Mouse (Mus musculus) urinary bladder, adult 18-20 months (tissue): ENCODE data around the gene Atp2c2.

ENCODE experiments used
- DNase-seq, 2 experiments: peaks; one replicate each; pipeline ENCODE4 v3.0.0; 2022; ENCODE audit warnings: low spot score in 2 of 2, mixed read lengths in 2 of 2

The Atp2c2 gene

DNA sequence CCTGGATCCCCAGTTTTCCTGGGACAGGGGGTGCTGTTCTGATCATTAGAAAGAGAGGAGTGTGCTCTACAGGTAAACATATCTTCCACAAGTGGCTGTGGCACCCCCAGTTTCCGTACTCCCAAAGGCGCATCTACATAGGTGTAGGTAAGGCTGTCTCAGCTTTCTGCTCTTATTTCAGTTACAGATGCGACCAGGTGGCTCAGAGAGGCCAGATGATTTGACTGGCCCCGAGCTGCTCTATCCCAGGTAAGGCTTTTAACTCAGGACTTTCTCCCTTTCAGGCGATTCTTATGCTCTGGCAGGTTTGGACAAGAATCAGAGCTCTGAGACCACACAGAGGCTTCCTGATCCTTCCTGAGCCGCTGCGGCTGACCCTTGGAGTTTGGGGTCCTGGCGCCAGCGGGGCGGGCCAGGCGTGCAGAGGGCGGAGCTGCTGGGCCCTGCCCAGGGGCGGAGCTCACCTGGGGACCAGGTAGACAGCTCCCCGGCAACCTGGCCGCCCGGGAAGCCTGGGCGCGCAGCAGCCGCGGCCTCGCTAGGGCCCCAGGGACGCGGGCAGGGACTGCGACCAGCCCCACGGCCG, at the start of gene Atp2c2:
TSS of gene Atp2c2 (plus strand) at position 461 of the 586 bp plus-strand sequence.
- peak in 1 of 2 experiments; percentile 70 for DNase-seq

DNA sequence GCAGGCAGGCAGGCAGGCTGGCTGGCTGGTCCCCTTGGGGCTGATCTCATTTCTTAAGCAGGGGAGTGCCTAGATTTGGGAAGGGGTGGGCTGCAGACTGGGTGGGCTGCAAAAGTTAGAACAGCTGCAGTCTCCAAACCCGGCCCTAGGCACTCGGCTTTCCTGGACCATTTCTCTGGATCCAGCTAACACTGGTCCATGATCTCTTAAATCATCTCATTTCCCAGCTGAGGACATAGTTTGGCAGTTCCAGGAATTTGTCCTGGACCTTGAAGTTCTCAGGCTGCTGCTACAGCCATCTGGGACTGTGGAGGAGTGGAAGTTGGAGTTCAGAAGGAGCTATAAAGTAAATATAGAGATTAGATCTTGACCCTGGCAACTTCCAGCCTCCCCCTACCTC, 48.5 kb upstream of the Atp2c2 start:
- no peak for DNase-seq

DNA sequence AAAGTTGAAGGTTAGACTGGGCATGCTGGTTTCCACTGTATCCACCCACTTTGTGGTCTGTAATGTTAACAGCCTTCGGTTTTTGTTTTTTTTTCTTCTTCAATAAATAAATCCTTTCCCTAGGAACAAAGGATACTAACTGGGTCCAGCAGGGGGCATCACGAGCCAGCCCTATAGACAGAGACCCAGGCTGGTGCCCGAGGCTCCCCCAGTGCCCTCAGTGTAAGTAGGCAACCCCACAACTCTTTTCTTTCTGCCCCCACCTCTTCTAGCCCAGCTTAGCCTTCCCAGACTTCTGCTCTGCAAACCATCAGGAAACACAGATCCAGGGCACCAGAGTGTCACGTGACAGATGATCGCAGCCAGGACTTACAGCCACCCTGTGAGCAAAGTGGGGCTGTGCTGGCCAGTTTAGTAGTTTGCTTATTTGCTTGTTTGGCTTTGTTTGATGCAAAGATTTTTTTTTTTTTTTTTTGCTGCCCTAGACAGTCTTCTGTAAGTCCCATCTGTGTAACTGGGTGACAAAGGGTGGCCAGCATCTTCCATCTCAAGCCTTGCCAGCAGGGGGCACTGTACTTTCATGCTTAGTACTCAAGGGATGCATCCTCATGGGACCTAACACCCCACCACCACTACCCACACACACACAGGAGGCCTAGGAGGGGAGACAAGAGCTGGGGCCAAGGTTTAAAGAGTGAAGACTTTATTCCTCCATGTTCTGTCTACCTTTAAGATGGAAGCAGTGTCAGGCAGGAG, 42.9 kb upstream of the Atp2c2 start:
- DNase-seq: no peak

DNA sequence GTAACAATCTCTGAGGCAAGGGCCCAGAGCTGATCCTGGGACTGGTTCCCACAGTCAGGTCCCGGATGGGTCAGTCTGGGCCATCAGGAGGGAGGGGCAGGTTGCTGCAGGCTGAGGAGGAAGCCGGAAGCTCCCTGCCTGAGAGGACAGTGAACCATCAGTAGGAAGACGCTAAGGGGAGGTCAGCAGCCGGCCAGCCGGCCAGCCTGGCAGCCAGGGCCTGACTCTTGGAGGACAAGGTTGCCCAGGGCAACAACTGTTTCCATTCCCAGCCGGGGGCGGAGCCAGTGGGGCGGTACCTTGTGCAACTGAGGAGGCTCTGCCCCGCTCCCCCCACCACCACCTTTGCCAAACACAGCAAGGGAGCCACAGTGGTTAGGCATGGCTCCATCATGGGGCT, 38.7 kb upstream of the Atp2c2 start:
- DNase-seq: no peak

DNA sequence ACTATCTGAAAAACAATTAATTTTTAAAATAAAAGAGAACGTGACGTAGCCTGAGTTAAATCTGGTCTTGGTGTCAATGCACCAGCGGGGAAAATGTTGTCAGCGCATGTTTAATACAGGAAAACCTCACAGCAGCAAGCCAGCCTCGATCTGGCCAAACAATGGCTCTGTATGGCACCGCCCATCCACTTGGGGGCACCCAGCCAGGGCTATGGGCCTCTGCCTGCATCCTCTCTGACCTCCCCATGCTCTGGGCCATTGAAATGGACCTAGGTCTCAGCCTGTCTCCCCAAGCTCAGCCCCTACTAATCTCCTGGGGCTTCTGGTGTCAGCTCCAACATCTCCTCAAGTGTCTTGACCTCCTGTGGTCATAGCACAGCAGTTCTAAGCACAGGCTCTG, 37.9 kb upstream of the Atp2c2 start:
- DNase-seq: no peak

DNA sequence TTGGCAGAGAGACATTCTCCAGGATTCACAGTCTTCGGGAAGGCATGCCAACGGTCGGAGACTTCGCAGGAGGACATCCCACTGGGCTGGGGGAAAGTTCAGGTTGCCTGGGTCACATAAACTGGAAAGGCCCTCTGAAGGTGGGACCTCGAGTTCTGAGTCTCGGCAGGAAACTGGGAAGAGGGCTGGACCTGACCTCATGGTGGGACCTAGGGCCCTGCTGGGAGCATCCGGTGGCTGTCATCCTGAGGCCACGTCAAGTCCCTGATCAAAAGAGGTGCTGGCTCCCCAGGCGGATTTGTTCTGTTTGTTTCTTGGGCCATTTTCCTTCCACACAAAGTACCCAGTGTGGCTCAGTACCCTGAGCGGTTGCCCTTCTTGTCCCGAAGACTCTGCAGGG, 36.4 kb upstream of the Atp2c2 start:
- no peak for DNase-seq

DNA sequence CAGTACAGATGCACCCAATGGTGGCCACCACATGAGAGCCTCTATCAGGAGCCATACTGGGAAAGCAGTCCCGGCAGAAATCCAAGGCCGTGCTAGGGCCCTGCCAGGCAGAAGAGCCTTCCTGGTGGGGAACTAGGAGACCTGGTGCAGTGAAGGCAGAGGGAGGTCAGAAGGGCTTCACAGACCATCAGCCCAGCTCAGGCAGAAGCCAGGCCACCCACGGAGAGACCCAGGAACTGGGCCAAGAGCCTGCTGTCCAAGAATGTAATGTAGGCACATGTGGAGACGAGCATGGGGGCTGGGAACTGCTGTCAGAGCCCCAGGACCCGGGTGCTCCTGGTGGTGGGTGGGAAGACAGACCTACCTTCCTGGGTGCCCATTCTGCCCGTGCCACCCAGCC, 34.5 kb upstream of the Atp2c2 start:
- no peak for DNase-seq

DNA sequence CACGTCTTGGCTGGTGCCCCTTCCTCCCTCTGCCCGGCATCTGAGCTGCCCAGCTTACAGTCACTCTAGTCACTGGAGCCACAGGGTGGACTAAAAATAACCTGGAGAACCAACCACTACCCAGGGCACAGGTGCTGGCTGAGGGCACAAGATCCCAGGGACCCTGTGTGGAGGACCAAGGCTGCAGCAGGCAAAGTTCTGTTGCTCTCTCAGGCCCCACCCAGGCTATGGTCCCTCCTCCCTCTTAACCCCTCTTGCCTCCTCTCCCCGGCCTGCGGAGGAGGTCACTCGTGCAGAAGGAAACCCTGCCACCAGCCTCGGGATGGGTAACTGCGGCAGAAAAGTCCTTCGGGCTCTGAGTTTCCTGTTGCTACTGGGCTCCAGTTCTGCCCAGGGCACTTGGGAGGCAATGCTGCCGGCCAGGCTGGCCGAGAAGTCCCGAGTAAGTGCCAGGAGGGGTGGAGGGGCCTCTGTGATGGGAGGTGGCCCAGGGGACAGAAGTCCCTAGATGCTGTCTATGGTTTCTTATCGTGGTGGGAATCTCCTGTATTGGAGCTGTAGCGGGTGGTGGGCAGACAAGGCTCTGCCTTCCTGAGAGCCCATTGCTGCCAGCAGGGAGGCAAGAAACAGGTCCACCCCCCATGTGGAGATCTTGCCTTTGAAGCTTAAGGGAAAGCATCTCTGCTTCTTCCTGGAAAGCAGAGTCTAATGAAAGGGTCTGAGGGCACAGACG, 33.4 kb upstream of the Atp2c2 start, which contains the start of gene Wfdc1:
TSS of gene Wfdc1 (plus strand) at position 147 of the 733 bp plus-strand sequence.
- DNase-seq: no peak

DNA sequence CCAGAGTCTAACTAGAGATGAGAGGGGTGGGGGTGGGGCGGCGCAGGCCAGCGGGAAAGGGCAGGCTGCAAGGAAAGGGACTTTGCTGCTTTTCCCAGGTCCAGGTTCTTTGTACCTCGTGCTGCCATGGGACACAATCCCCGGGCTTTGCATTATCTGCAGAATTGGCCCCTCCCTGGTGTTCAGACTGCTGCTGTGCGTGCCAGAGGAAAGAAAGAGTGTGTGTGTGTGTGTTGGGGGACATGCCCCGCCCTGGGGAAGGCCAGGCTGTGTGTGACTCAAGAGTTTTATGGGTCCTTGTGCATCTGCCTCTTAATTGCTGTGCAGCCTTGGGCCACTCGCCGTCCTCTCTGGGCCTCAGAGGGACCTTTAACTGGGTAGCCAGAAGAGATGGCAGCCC, 31.4 kb upstream of the Atp2c2 start:
- DNase-seq: no peak

DNA sequence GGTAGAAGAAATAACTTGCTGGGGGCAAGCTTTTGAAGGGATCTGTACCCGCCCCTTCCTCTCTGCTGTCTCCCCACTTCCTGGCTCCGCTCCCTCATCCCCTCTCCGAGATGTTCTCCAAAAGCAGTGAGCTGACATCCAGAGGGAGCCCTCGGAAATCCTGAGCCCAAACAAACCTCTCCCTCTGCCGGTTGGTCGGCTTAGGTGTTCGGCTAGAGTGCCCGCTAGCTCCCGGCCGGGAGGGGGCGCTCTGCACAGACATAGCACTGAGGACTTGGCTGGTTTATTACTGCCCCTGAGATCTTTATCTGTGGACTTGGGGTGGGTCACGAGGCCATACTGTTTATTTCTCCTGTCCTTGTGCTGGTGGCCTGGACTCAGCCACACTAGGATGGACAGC, 30.5 kb upstream of the Atp2c2 start:
- no peak for DNase-seq

DNA sequence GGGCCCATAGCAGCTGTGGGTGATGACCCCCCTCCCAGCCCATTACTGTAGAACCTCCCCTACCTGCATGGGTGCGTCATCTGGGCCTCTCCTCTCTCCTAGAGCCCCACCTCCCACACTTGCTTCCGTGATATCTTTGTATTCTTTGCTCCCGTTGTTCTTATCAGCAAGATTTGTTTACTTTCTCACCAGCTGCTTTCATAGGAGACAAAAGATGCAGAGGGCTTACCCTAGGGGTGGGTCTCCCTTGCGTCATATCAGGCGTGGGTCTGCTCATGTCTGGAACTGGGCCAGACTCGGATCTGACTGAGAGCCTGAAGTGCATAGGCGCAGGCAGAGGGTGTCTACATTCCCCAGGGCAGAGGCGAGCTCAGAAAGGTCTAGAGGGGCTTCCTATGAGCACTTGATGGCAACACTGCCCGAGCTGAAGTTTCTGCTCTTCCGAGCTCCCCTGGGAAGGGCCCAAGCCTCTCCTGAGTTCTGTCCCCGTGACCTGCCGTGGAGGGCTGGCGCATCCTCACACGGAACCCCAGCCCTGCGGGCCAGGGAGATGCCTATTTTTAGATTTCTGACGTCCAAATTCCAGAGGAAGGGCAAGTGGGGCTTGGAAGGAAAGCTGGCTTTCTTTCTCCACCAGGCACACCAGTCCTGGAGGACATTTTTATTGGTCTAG, 29.3 kb upstream of the Atp2c2 start:
- DNase-seq: peak in 1 of 2 experiments; percentile 51

DNA sequence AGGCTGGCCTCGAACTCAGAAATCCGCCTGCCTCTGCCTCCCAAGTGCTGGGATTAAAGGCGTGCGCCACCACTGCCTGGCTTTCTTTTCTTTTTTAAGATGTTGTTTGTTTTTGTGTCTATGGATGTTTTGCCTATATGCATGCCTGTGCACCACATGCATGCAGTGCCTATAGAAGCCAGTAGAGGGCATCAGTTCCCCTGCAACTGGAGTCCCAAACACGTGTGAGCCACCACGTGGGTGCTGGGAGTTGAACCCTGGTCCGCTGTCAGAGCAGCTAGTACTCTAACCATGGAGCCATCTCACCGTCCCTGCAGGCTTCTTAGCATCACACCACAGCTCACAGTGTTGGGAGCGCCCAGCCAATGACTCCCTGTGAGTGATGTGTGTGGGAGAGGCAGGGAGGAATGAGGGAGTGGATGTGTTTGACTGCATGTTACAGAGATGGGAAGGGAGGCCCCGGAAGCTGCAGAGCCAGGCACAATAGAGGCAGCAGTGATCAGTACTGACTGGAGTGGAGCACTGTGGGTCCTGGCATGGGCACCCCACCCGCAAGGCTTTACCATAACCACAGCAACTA, 25.7 kb upstream of the Atp2c2 start:
- DNase-seq: no peak

DNA sequence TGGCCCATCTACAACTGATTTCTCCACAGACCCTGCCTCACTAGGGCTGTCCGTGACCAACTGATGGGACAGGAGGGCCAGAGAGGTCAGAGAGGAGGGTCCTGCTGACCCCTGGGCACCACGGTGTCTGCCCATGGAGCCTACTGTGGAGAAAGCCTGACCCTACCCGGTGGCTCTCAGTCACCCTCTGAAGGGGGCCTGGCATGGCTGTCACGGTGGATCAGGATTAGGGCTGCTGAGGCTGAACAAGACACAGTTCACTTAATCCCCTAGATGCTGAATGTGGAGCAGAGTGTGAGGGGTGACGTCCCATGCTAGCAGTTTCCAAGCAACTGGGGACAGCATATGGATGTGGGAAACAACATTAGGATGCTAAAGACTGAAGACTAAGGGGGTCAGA, 24.4 kb upstream of the Atp2c2 start:
- no peak for DNase-seq

DNA sequence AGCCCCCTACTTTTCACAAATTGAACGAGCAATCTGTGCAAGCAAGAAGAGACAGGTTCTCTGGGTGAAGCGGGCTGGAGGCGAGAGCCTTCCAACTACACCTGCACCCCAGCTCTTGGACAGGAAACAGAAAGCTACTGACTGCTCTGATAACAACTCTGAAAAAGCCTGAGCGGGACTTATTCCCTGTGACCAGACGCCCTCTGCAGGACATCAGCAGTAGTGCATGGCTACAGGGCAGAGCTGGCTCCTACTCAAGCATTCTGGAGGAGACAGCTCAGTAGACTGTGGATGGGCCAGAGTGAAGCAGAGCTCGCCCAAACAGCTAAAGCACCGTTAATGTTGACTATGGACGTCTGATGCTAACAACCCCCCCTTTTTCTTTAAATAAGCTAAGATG, 23.4 kb upstream of the Atp2c2 start:
- DNase-seq: peak; percentile 81 to 84

DNA sequence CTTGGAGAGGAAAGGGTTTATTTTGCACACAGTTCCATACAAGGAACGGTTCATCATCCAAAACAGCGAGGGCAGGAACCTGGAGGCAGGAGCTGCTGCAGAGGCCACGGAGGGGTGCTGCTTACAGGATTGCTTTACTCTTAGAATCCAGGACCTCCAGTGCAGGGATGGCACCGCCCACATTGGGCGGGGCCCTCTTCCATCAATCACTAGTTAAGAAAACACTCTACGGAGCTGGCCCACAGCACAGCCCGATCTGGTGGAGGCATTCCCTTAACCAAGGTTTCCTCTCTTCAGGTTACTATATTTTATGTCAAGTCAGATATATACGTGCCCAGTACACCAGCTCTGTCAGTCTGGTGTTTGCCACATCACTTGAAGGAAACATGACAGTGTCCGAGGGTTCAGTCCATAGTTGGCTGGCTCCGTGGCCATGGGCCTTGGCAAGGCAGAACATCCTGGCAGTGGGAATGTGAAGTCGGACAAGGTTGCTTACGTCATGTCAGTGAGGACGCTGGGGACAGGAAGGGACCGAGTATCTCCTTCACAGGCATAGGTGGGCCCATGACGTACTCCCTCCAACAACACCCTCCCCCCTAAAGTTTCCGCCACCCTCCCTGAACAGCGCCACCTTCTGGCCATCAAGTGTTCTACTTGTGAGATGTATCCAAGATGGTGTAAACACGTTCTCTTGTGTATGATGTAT, 21.5 kb upstream of the Atp2c2 start:
- no peak for DNase-seq

DNA sequence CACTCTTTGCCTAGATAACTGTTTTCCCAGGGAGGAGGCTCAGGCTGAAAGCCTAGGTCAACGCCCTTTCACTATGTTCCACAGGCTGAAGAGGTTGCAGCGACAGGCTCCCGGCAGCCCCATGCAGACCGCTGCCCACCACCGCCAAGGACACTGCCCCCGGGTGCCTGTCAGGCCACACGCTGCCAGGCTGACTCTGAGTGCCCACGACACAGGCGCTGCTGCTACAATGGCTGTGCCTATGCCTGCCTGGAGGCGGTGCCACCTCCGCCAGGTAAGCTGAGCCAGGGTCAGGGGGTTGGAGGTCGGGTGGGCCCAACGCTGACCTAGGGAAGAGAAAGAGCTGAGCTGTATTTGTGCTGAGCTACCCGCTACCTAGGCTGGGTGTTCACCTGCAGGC, 20.6 kb upstream of the Atp2c2 start:
- DNase-seq: no peak

DNA sequence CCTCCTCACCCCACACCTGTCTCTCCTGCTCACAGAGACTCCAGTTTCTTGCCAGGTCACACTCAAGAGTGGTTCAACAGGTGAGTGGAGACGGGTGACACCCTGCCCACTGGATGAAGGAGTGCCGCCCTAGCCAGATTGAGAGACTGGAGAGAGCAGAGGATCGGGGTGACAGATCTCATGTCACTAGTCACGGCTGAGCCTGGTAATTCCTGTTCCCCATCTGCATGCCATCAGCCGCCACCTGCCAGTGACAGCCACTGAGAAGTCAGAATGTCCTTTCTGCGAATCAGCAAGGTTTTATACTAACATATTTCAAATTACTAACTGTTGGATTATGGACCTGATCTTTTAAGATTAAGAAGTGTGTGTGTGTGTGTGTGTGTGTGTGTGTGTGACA, 9.2 kb upstream of the Atp2c2 start:
- DNase-seq: no peak

DNA sequence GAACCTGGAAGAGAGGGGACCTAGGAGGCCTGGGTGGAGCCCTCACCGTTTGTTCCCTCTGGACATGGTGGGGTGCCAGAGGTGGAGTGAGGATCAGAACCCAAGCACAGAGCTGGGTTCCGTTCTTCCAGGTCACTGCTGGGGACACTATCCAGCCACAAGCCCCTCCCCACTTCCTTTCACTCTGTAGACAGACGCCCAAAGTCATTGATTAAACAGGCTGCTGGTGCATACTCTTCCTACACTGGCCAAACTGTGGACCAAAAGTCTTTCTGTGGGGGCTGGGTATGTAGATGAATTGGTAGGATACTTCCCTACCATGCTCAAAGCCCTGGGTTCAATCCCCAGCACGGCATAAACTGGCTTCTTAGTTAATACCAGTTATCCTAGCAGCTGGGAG, 7.8 kb upstream of the Atp2c2 start:
- no peak for DNase-seq

DNA sequence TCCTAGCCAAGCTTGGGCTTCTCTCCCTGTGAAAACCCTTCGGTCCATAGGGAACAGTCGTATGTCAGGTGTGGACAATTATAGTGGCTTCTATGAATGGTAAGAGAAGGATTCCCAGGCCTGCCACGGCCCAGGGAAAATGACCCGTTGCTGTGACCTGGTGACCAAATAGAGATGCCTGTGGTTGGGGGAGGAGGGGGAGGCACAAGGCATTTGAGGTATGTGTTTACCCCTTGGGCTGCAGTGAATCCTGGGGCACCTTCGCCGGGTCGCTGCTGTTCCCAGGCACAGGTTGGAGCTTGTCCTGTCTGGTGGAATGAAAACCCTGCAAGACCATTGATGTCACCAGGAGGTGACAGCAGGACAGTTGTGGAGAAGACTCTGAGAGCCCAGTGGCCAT, 5.1 kb upstream of the Atp2c2 start:
- DNase-seq: no peak

DNA sequence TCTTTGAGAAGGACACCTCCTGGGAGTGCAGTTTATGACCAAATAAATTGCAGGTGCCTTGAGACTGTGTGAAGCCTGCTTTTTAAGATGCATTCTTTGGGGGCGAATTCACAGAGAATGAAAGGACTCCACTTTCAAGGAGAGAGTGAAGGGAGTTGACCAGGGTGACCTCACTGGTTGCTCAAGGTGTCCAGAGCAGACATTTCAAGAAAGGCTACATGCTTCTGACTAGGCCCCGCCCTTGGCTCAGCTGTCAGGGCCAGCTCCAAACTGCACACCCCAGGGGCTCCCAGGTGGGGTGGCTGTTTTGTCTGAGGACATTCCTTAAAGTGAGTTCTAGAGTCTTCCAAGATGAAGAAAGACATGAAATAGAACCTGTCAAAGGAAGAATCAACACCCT, 2.6 kb upstream of the Atp2c2 start:
- DNase-seq: no peak

DNA sequence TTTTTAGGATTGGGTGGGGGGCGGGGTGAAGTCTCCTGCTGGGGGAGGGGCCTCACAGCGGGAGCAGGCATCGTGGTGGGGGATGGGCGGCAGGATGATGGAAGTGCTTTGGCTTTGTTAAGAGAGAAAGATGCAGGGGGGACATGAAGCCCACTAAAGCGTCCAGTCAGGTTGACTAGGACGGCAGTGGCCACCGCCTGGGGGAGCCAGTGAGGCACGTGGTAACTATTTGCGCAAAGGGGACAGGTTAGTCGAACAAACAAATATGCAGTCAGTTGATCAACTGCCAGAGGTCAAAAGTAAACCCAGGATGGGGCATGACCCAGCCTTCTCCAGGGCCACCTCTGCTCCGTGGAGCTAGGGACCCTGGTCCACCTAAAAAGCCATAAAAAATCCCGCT, 849 bp upstream of the Atp2c2 start:
- peak; percentile 45 to 83 for DNase-seq
